Mouse (Mus musculus): Measurements from ENCODE around the gene Bbof1. TPM values are rescaled to one million over a fixed set of nuclear protein-coding genes. Genes with fewer than 3 reads are reported as not detected.

Bbof1 gene
- total and polyA plus RNA-seq, 3 experiments: 0.31 to 2.0 (median 1.7) TPM

DNA sequence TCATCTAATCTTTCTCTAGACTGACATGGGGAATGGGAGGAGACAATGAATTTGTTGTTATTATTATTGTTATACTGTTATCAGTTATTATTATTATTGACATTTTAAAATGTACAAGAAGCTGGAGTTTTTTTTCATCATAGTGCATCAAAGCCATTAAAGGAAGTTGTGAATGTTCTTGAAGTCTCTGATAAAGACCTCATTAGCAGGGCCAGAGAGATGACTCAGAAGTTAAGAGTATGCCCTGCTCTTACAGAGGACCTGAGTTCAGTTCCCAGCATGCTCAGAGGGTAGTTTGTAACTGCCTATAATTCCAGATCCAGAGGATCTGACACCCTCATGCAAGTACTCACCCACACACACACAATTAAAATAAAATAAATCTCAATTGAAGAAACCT, 11.2 kb upstream of the Bbof1 start:
- H3K4me3 ChIP-seq: no peak overlapping the region
- TF ChIP-seq POLR2A (IDR thresholded peaks at IDR 0.05; ENCODE audit: insufficient read depth, low read depth, low read length) (no peak), EP300 (IDR thresholded peaks at IDR 0.05; ENCODE audit: insufficient read depth, low read depth, low read length) (no peak), CTCF (IDR thresholded peaks at IDR 0.05) (no peak)
- no peak overlapping the region for H3K9ac ChIP-seq (ENCODE audit: low read depth, low read length)
- intact Hi-C loops (cut with DNase I): no loop called here
- no peaks in the 10 kb centered on the region for H3K36me3 ChIP-seq (ENCODE audit: control insufficient read depth, insufficient read depth, low read length)
- no peak for DNase-seq
- no peaks in the 10 kb centered on the region for H3K4me1 ChIP-seq (ENCODE audit: control insufficient read depth, insufficient read depth, low read length)
- H3K27me3 ChIP-seq (ENCODE audit: control insufficient read depth, insufficient read depth, low read length): no peaks in the 10 kb centered on the region
- H3K27ac ChIP-seq: no peak overlapping the region
- H3K79me2 ChIP-seq (replicated peaks; ENCODE audit: control insufficient read depth, insufficient read depth, low read length): no peaks in the 10 kb centered on the region

GRCm38 (mm10) chr12:84398629-84399028, 10.2 kb upstream of the Bbof1 start:
- DNase-seq: no peak
- no peak overlapping the region for H3K9ac ChIP-seq (ENCODE audit: low read depth, low read length)
- no peaks in the 10 kb centered on the region for H3K79me2 ChIP-seq (replicated peaks; ENCODE audit: control insufficient read depth, insufficient read depth, low read length)
- H3K27me3 ChIP-seq (ENCODE audit: control insufficient read depth, insufficient read depth, low read length): no peaks in the 10 kb centered on the region
- WGBS: 90% methylated on average over 5 of the region's 5 CpGs
- H3K4me1 ChIP-seq (ENCODE audit: control insufficient read depth, insufficient read depth, low read length): no peaks in the 10 kb centered on the region
- intact Hi-C loops (cut with DNase I): no loop called here
- no peak for TF ChIP-seq POLR2A (IDR thresholded peaks at IDR 0.05; ENCODE audit: insufficient read depth, low read depth, low read length)
- no peak for TF ChIP-seq EP300 (IDR thresholded peaks at IDR 0.05; ENCODE audit: insufficient read depth, low read depth, low read length)
- TF ChIP-seq CTCF (IDR thresholded peaks at IDR 0.05): no peak
- H3K27ac ChIP-seq: no peak overlapping the region
- H3K36me3 ChIP-seq (ENCODE audit: control insufficient read depth, insufficient read depth, low read length): no peaks in the 10 kb centered on the region
- H3K4me3 ChIP-seq: no peak overlapping the region

GRCm38 (mm10) chr12:84399135-84399534, 9.7 kb upstream of the Bbof1 start:
- no peak for DNase-seq
- TF ChIP-seq CTCF (IDR thresholded peaks at IDR 0.05) (no peak), EP300 (IDR thresholded peaks at IDR 0.05; ENCODE audit: insufficient read depth, low read depth, low read length) (no peak), POLR2A (IDR thresholded peaks at IDR 0.05; ENCODE audit: insufficient read depth, low read depth, low read length) (no peak)
- H3K27me3 ChIP-seq (ENCODE audit: control insufficient read depth, insufficient read depth, low read length): no peaks in the 10 kb centered on the region
- no peak overlapping the region for H3K9ac ChIP-seq (ENCODE audit: low read depth, low read length)
- WGBS: 87% methylated on average over 9 of the region's 9 CpGs
- H3K79me2 ChIP-seq (replicated peaks; ENCODE audit: control insufficient read depth, insufficient read depth, low read length): no peaks in the 10 kb centered on the region
- no peaks in the 10 kb centered on the region for H3K36me3 ChIP-seq (ENCODE audit: control insufficient read depth, insufficient read depth, low read length)
- no peak overlapping the region for H3K4me3 ChIP-seq
- H3K27ac ChIP-seq: no peak overlapping the region
- intact Hi-C loops (cut with DNase I): no loop called here
- H3K4me1 ChIP-seq (ENCODE audit: control insufficient read depth, insufficient read depth, low read length): no peaks in the 10 kb centered on the region

- Histone ChIP-seq H3K36me3 (ENCODE audit: control insufficient read depth, insufficient read depth, low read length) (no peaks in the 10 kb centered on the region), H3K9ac (ENCODE audit: low read depth, low read length) (no peak overlapping the region), H3K27ac (no peak overlapping the region), H3K27me3 (ENCODE audit: control insufficient read depth, insufficient read depth, low read length) (no peaks in the 10 kb centered on the region), H3K4me1 (ENCODE audit: control insufficient read depth, insufficient read depth, low read length) (no peaks in the 10 kb centered on the region), H3K79me2 (replicated peaks; ENCODE audit: control insufficient read depth, insufficient read depth, low read length) (no peaks in the 10 kb centered on the region), H3K4me3 (no peak overlapping the region)
- WGBS: 67% methylated on average over 9 of the region's 9 CpGs
- intact Hi-C loops (cut with DNase I): no loop called here
- no peak for TF ChIP-seq POLR2A (IDR thresholded peaks at IDR 0.05; ENCODE audit: insufficient read depth, low read depth, low read length)
- TF ChIP-seq EP300 (IDR thresholded peaks at IDR 0.05; ENCODE audit: insufficient read depth, low read depth, low read length): no peak
- TF ChIP-seq CTCF (IDR thresholded peaks at IDR 0.05): no peak
- no peak for DNase-seq
Measured at GRCm38 (mm10) chr12:84399663-84400062, 9.2 kb upstream of the Bbof1 start.

DNA sequence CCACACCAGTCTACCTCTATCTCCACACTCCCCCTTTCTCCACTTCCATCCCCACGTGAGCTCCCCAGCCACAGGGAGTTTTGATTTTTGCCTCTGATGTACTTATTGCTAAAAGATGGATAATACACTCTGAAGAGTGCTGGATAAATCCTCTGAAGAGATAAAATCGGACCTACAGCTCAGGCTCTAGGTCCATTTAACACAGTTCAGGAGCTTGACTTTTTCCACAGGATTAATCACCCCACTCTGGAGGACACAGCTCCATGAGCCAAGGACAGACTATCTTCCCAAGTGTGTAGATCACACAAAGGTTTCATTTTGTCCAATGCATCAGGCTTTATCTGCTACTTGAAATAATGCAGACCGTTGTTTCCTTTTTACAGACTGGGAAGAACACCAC, 8.8 kb upstream of the Bbof1 start:
- no peak overlapping the region for H3K27ac ChIP-seq
- 58% methylated on average over 3 of the region's 3 CpGs for WGBS
- no peaks in the 10 kb centered on the region for H3K27me3 ChIP-seq (ENCODE audit: control insufficient read depth, insufficient read depth, low read length)
- no peak overlapping the region for H3K4me3 ChIP-seq
- TF ChIP-seq EP300 (IDR thresholded peaks at IDR 0.05; ENCODE audit: insufficient read depth, low read depth, low read length) (no peak), CTCF (IDR thresholded peaks at IDR 0.05) (no peak), POLR2A (IDR thresholded peaks at IDR 0.05; ENCODE audit: insufficient read depth, low read depth, low read length) (no peak)
- no peaks in the 10 kb centered on the region for H3K79me2 ChIP-seq (replicated peaks; ENCODE audit: control insufficient read depth, insufficient read depth, low read length)
- no peak overlapping the region for H3K9ac ChIP-seq (ENCODE audit: low read depth, low read length)
- intact Hi-C loops (cut with DNase I): no loop called here
- H3K36me3 ChIP-seq (ENCODE audit: control insufficient read depth, insufficient read depth, low read length): no peaks in the 10 kb centered on the region
- H3K4me1 ChIP-seq (ENCODE audit: control insufficient read depth, insufficient read depth, low read length): no peaks in the 10 kb centered on the region
- DNase-seq: no peak

- Histone ChIP-seq H3K4me3 (no peak overlapping the region), H3K4me1 (ENCODE audit: control insufficient read depth, insufficient read depth, low read length) (no peaks in the 10 kb centered on the region), H3K36me3 (ENCODE audit: control insufficient read depth, insufficient read depth, low read length) (no peaks in the 10 kb centered on the region), H3K79me2 (replicated peaks; ENCODE audit: control insufficient read depth, insufficient read depth, low read length) (no peaks in the 10 kb centered on the region), H3K27ac (no peak overlapping the region), H3K27me3 (ENCODE audit: control insufficient read depth, insufficient read depth, low read length) (no peaks in the 10 kb centered on the region), H3K9ac (ENCODE audit: low read depth, low read length) (no peak overlapping the region)
- intact Hi-C loops (cut with DNase I): no loop called here
- no peak for DNase-seq
- 63% methylated on average over 3 of the region's 3 CpGs for WGBS
- TF ChIP-seq EP300 (IDR thresholded peaks at IDR 0.05; ENCODE audit: insufficient read depth, low read depth, low read length) (no peak), POLR2A (IDR thresholded peaks at IDR 0.05; ENCODE audit: insufficient read depth, low read depth, low read length) (no peak), CTCF (IDR thresholded peaks at IDR 0.05) (no peak)
Measured at GRCm38 (mm10) chr12:84400653-84401052, 8.2 kb upstream of the Bbof1 start.
